Mouse (Mus musculus) midbrain, embryonic 13.5 days (tissue): ENCODE data around the gene Cpxcr1. TPM values are rescaled to one million over a fixed set of nuclear protein-coding genes. Genes with fewer than 3 reads are reported as not detected.

ENCODE experiments used
- ATAC-seq: fragments of 200-750 bp; cut with Nextera tagmentation; 2 replicates; pipeline ENCODE4 v1.8.0; 2017; ENCODE audit warnings: mild to moderate bottlenecking, moderate TSS enrichment, moderate library complexity
- H3K27ac ChIP-seq: fragments of 300-500 bp; sonication (generic); 2 replicates; pipeline ENCODE4 v1.5.1; 2015; ENCODE audit warnings: inconsistent platforms, mild to moderate bottlenecking, moderate library complexity
- H3K27me3 ChIP-seq: fragments of 300-500 bp; sonication (generic); 2 replicates; pipeline ENCODE4 v1.6.1; 2015; ENCODE audit warnings: mild to moderate bottlenecking, inconsistent platforms
- H3K36me3 ChIP-seq: fragments of 300-500 bp; sonication (generic); 2 replicates; pipeline ENCODE4 v1.6.1; 2015; ENCODE audit warnings: mild to moderate bottlenecking, inconsistent platforms
- H3K4me1 ChIP-seq: fragments of 300-500 bp; sonication (generic); replicated peaks from 2 replicates; pipeline ENCODE4 v1.6.1; 2015; ENCODE audit warnings: inconsistent platforms
- H3K4me2 ChIP-seq: fragments of 300-500 bp; sonication (generic); replicated peaks from 2 replicates; pipeline ENCODE4 v1.6.1; 2015; ENCODE audit warnings: moderate library complexity, mild to moderate bottlenecking, inconsistent platforms
- H3K4me3 ChIP-seq: fragments of 300-500 bp; sonication (generic); replicated peaks from 2 replicates; pipeline ENCODE4 v1.5.1; 2015; ENCODE audit warnings: mild to moderate bottlenecking, inconsistent platforms
- H3K9ac ChIP-seq: fragments of 300-500 bp; sonication (generic); replicated peaks from 2 replicates; pipeline ENCODE4 v1.6.1; 2015; ENCODE audit warnings: mild to moderate bottlenecking, inconsistent platforms
- H3K9me3 ChIP-seq: fragments of 300-500 bp; sonication (generic); 2 replicates; pipeline ENCODE4 v1.6.1; 2016; ENCODE audit warnings: mild to moderate bottlenecking, inconsistent platforms
- polyA plus RNA-seq: library from polyadenylated mRNA; unstranded; fragments of >200 nt; fragmentation: Nextera tagmentation; extraction: Ambion mirVana; gene quantifications from 2 replicates; pipeline ENCODE4 v1.2.1, GENCODE M21; 2015

The Cpxcr1 gene
- polyA plus RNA-seq = not detected in 2 replicates

GRCm38 (mm10) chrX:116448644-116449043 lies at the start of gene Cpxcr1:
TSS of gene Cpxcr1 (plus strand) at chrX:116448944.
- Histone ChIP-seq H3K27ac (no peak within 1 kb of the TSS), H3K4me2 (no peak within 1 kb of the TSS), H3K9me3 (no peaks in the 10 kb centered on the region), H3K27me3 (no peaks in the 10 kb centered on the region), H3K36me3 (no peaks in the 10 kb centered on the region), H3K4me1 (no peaks in the 10 kb centered on the region), H3K9ac (no peak within 1 kb of the TSS), H3K4me3 (no peak within 1 kb of the TSS)
- no peak for ATAC-seq

Other genes with a start within 250 kb of the Cpxcr1 start
- gene H2afb2, start 232.2 kb downstream of the Cpxcr1 start, polyA plus RNA-seq = not detected in 2 replicates